Mouse (Mus musculus) heart, adult 11 months (tissue): Measurements from ENCODE around the gene Bclaf3.
"Not testable (repeated sequence)": the region's sequence is repeated elsewhere in the genome, so short reads cannot be mapped to it uniquely, and the experiment has no call there.

Source experiments
- DNase-seq: peaks from one replicate; pipeline ENCODE4 v3.0.0; 2022

The Bclaf3 gene

GRCm38 (mm10) chrX:159526388-159526787 lies at the start of gene Bclaf3:
Bclaf3 (plus strand) TSS chrX:159526688.
- no peak for DNase-seq

- not testable (repeated sequence) for DNase-seq
These were observed 48.1 kb upstream of the Bclaf3 start for GRCm38 (mm10) chrX:159478243-159478940.

GRCm38 (mm10) chrX:159484247-159484646 lies 42.2 kb upstream of the Bclaf3 start:
- no peak for DNase-seq

GRCm38 (mm10) chrX:159503181-159503580 lies 23.3 kb upstream of the Bclaf3 start:
- DNase-seq: no peak

GRCm38 (mm10) chrX:159508331-159509036 lies 18.0 kb upstream of the Bclaf3 start:
- no peak for DNase-seq

GRCm38 (mm10) chrX:159509042-159509441 lies 17.4 kb upstream of the Bclaf3 start:
- DNase-seq: no peak

- no peak for DNase-seq
These were observed 16.4 kb upstream of the Bclaf3 start for GRCm38 (mm10) chrX:159509847-159510715.

GRCm38 (mm10) chrX:159510716-159511051 lies 15.8 kb upstream of the Bclaf3 start:
- no peak for DNase-seq

- no peak for DNase-seq
These were observed 10.9 kb upstream of the Bclaf3 start for GRCm38 (mm10) chrX:159515599-159515998.

GRCm38 (mm10) chrX:159521780-159522179 lies 4.7 kb upstream of the Bclaf3 start:
- no peak for DNase-seq

GRCm38 (mm10) chrX:159522651-159523050 lies 3.8 kb upstream of the Bclaf3 start:
- no peak for DNase-seq

GRCm38 (mm10) chrX:159532427-159532810 lies 5.9 kb downstream of the Bclaf3 start:
- DNase-seq: peak; percentile 100

GRCm38 (mm10) chrX:159532811-159533462 lies 6.4 kb downstream of the Bclaf3 start:
- DNase-seq: peak; percentile 91

GRCm38 (mm10) chrX:159541936-159542335 lies 15.4 kb downstream of the Bclaf3 start:
- no peak for DNase-seq

- DNase-seq: no peak
These were observed 20.6 kb downstream of the Bclaf3 start for GRCm38 (mm10) chrX:159547093-159547492.

- not testable (repeated sequence) for DNase-seq
These were observed 58.2 kb downstream of the Bclaf3 start for GRCm38 (mm10) chrX:159584738-159585137.

- no peak for DNase-seq
These were observed 65.1 kb downstream of the Bclaf3 start for GRCm38 (mm10) chrX:159591633-159592032.

GRCm38 (mm10) chrX:159597502-159597901 lies 71.0 kb downstream of the Bclaf3 start:
- DNase-seq: no peak

- DNase-seq: no peak
These were observed 78.3 kb downstream of the Bclaf3 start for GRCm38 (mm10) chrX:159604832-159605231.

GRCm38 (mm10) chrX:159606936-159607335 lies 80.4 kb downstream of the Bclaf3 start:
- no peak for DNase-seq

GRCm38 (mm10) chrX:159626208-159626906 lies 99.9 kb downstream of the Bclaf3 start:
- DNase-seq: no peak

- peak; percentile 97 for DNase-seq
These were observed 100.6 kb downstream of the Bclaf3 start, which contains the start of gene Sh3kbp1 for GRCm38 (mm10) chrX:159626907-159627587. Sh3kbp1 (plus strand) TSS chrX:159627272.
